Mouse (Mus musculus): ENCODE data around the gene Atp6v0a2. TPM values are rescaled to one million over a fixed set of nuclear protein-coding genes. Genes with fewer than 3 reads are reported as not detected.
"Not testable (repeated sequence)": the region's sequence is repeated elsewhere in the genome, so short reads cannot be mapped to it uniquely, and the experiment has no call there.

The Atp6v0a2 gene
- polyA plus RNA-seq (2015; fragmentation: Nextera tagmentation; extraction: Ambion mirVana), result 32.0 and 35.1 TPM in 2 replicates

- H3K36me3 ChIP-seq (ENCODE audit: control insufficient read depth, insufficient read depth, low read length), result peaks cover 3% of the 10 kb centered on the region; the same call in 1 of the 2 replicates
- H3K27me3 ChIP-seq (replicated peaks; ENCODE audit: control insufficient read depth, insufficient read depth, low read length), result no peaks in the 10 kb centered on the region
- H3K9ac ChIP-seq (ENCODE audit: low read depth, low read length), result peak within 1 kb of the TSS; percentile 82
- H3K4me1 ChIP-seq (ENCODE audit: control insufficient read depth, insufficient read depth, low read depth, low read length), result peaks cover 16% of the 10 kb centered on the region
- peak; percentile 98 for ATAC-seq
- WGBS, result under 1% methylated on average over 45 of the region's 58 CpGs
- peak within 1 kb of the TSS; percentile 82 for H3K4me2 ChIP-seq (ENCODE audit: low read length)
- H3K4me3 ChIP-seq (ENCODE audit: low read length), result peak within 1 kb of the TSS; percentile 73
- peak within 1 kb of the TSS; percentile 64 for H3K27ac ChIP-seq (ENCODE audit: low read depth, low read length)
- H3K9me3 ChIP-seq (ENCODE audit: control insufficient read depth, low read length), result no peaks in the 10 kb centered on the region
These were observed at the start of gene Atp6v0a2 for GRCm38 (mm10) chr5:124628448-124629363. Gene Atp6v0a2 (plus strand): TSS chr5:124628576.

- H3K9ac ChIP-seq (ENCODE audit: low read depth, low read length), result peak within 1 kb of the TSS; percentile 74
- peak; percentile 94 for ATAC-seq
- WGBS, result 1% methylated on average over 51 of the region's 51 CpGs
- H3K4me2 ChIP-seq (ENCODE audit: low read length), result peak within 1 kb of the TSS; percentile 85
- peak within 1 kb of the TSS; percentile 72 for H3K4me3 ChIP-seq (ENCODE audit: low read length)
- peaks cover 19% of the 10 kb centered on the region for H3K36me3 ChIP-seq (ENCODE audit: control insufficient read depth, insufficient read depth, low read length)
- no peak within 1 kb of the TSS for H3K27ac ChIP-seq (ENCODE audit: low read depth, low read length)
- no peaks in the 10 kb centered on the region for H3K27me3 ChIP-seq (replicated peaks; ENCODE audit: control insufficient read depth, insufficient read depth, low read length)
- peaks cover 18% of the 10 kb centered on the region for H3K4me1 ChIP-seq (ENCODE audit: control insufficient read depth, insufficient read depth, low read depth, low read length)
- H3K9me3 ChIP-seq (ENCODE audit: control insufficient read depth, low read length), result no peaks in the 10 kb centered on the region
These were observed 49.6 kb upstream of the Atp6v0a2 start, which contains the start of the genes Eif2b1 and Gtf2h3 for GRCm38 (mm10) chr5:124578633-124579317. Gene Eif2b1 (minus strand): TSS chr5:124579131. Gene Gtf2h3 (plus strand): TSS chr5:124579140.

- WGBS, result 87% methylated on average over 5 of the region's 5 CpGs
- no peak for ATAC-seq
- no peak overlapping the region for H3K27ac ChIP-seq (ENCODE audit: low read depth, low read length)
These were observed 45.9 kb upstream of the Atp6v0a2 start for GRCm38 (mm10) chr5:124582515-124582914.

GRCm38 (mm10) chr5:124592768-124593167, 35.6 kb upstream of the Atp6v0a2 start:
- no peaks in the 10 kb centered on the region for H3K4me1 ChIP-seq (ENCODE audit: control insufficient read depth, insufficient read depth, low read depth, low read length)
- H3K27me3 ChIP-seq (replicated peaks; ENCODE audit: control insufficient read depth, insufficient read depth, low read length), result no peaks in the 10 kb centered on the region
- no peak overlapping the region for H3K4me3 ChIP-seq (ENCODE audit: low read length)
- H3K27ac ChIP-seq (ENCODE audit: low read depth, low read length), result no peak overlapping the region
- WGBS, result 91% methylated on average over 3 of the region's 3 CpGs
- peaks cover 28% of the 10 kb centered on the region for H3K36me3 ChIP-seq (ENCODE audit: control insufficient read depth, insufficient read depth, low read length)
- no peak for ATAC-seq
- H3K9me3 ChIP-seq (ENCODE audit: control insufficient read depth, low read length), result no peaks in the 10 kb centered on the region
- no peak overlapping the region for H3K9ac ChIP-seq (ENCODE audit: low read depth, low read length)
- no peak overlapping the region for H3K4me2 ChIP-seq (ENCODE audit: low read length)

More at GRCm38 (mm10) chr5:124582515-124582914, 45.9 kb upstream of the Atp6v0a2 start:
- Histone ChIP-seq H3K9me3 (ENCODE audit: control insufficient read depth, low read length) (no peaks in the 10 kb centered on the region), H3K27me3 (replicated peaks; ENCODE audit: control insufficient read depth, insufficient read depth, low read length) (no peaks in the 10 kb centered on the region), H3K36me3 (ENCODE audit: control insufficient read depth, insufficient read depth, low read length) (peaks cover 22% of the 10 kb centered on the region), H3K4me3 (ENCODE audit: low read length) (no peak overlapping the region), H3K4me1 (ENCODE audit: control insufficient read depth, insufficient read depth, low read depth, low read length) (peaks cover 18% of the 10 kb centered on the region), H3K4me2 (ENCODE audit: low read length) (no peak overlapping the region), H3K9ac (ENCODE audit: low read depth, low read length) (no peak overlapping the region)

GRCm38 (mm10) chr5:124598224-124599174, 29.9 kb upstream of the Atp6v0a2 start:
- H3K27ac ChIP-seq (ENCODE audit: low read depth, low read length), result peak overlapping the region; percentile 70
- peaks cover 9% of the 10 kb centered on the region for H3K4me1 ChIP-seq (ENCODE audit: control insufficient read depth, insufficient read depth, low read depth, low read length)
- peak overlapping the region; percentile 79 for H3K9ac ChIP-seq (ENCODE audit: low read depth, low read length)
- peaks cover 10% of the 10 kb centered on the region for H3K36me3 ChIP-seq (ENCODE audit: control insufficient read depth, insufficient read depth, low read length)
- WGBS, result 9% methylated on average over 24 of the region's 30 CpGs
- ATAC-seq, result peak; percentile 100
- H3K27me3 ChIP-seq (replicated peaks; ENCODE audit: control insufficient read depth, insufficient read depth, low read length), result no peaks in the 10 kb centered on the region
- peak overlapping the region; percentile 87 for H3K4me3 ChIP-seq (ENCODE audit: low read length)
- H3K4me2 ChIP-seq (ENCODE audit: low read length), result peak overlapping the region; percentile 98
- no peaks in the 10 kb centered on the region for H3K9me3 ChIP-seq (ENCODE audit: control insufficient read depth, low read length)

GRCm38 (mm10) chr5:124599726-124600125, 28.6 kb upstream of the Atp6v0a2 start:
- not testable (repeated sequence) for H3K9me3 ChIP-seq (ENCODE audit: control insufficient read depth, low read length); H3K27me3 ChIP-seq (replicated peaks; ENCODE audit: control insufficient read depth, insufficient read depth, low read length); ATAC-seq; H3K4me1 ChIP-seq (ENCODE audit: control insufficient read depth, insufficient read depth, low read depth, low read length); H3K4me3 ChIP-seq (ENCODE audit: low read length); H3K9ac ChIP-seq (ENCODE audit: low read depth, low read length); H3K36me3 ChIP-seq (ENCODE audit: control insufficient read depth, insufficient read depth, low read length); H3K27ac ChIP-seq (ENCODE audit: low read depth, low read length)
- H3K4me2 ChIP-seq (ENCODE audit: low read length), result peak overlapping the region; percentile 98
- WGBS, result 66% methylated on average over 8 of the region's 8 CpGs

- peaks cover 9% of the 10 kb centered on the region for H3K4me1 ChIP-seq (ENCODE audit: control insufficient read depth, insufficient read depth, low read depth, low read length)
- no peak for ATAC-seq
- H3K36me3 ChIP-seq (ENCODE audit: control insufficient read depth, insufficient read depth, low read length), result peaks cover 4% of the 10 kb centered on the region; the same call in 1 of the 2 replicates
- no peak overlapping the region for H3K9ac ChIP-seq (ENCODE audit: low read depth, low read length)
- 67% methylated on average over 5 of the region's 5 CpGs for WGBS
- no peaks in the 10 kb centered on the region for H3K27me3 ChIP-seq (replicated peaks; ENCODE audit: control insufficient read depth, insufficient read depth, low read length)
- H3K4me3 ChIP-seq (ENCODE audit: low read length), result no peak overlapping the region
- no peak overlapping the region for H3K4me2 ChIP-seq (ENCODE audit: low read length)
- H3K27ac ChIP-seq (ENCODE audit: low read depth, low read length), result no peak overlapping the region
- H3K9me3 ChIP-seq (ENCODE audit: control insufficient read depth, low read length), result no peaks in the 10 kb centered on the region
These were observed 26.0 kb upstream of the Atp6v0a2 start for GRCm38 (mm10) chr5:124602349-124602748.

- Histone ChIP-seq H3K27me3 (replicated peaks; ENCODE audit: control insufficient read depth, insufficient read depth, low read length) (no peaks in the 10 kb centered on the region), H3K27ac (ENCODE audit: low read depth, low read length) (no peak overlapping the region), H3K4me1 (ENCODE audit: control insufficient read depth, insufficient read depth, low read depth, low read length) (peaks cover 2% of the 10 kb centered on the region), H3K36me3 (ENCODE audit: control insufficient read depth, insufficient read depth, low read length) (peaks cover 8% of the 10 kb centered on the region; the same call in 1 of the 2 replicates), H3K4me3 (ENCODE audit: low read length) (no peak overlapping the region), H3K9me3 (ENCODE audit: control insufficient read depth, low read length) (no peaks in the 10 kb centered on the region), H3K4me2 (ENCODE audit: low read length) (no peak overlapping the region), H3K9ac (ENCODE audit: low read depth, low read length) (no peak overlapping the region)
- 91% methylated on average over 4 of the region's 4 CpGs for WGBS
- ATAC-seq, result no peak
These were observed 24.1 kb upstream of the Atp6v0a2 start for GRCm38 (mm10) chr5:124604296-124604695.

All from hindbrain, embryonic 16.5 days (tissue).